Comparison of ENCODE assay signal across 8 mouse cellular contexts in genomic region chr5:147076799-147077165, GRCm38 (mm10). TPM values are rescaled to one million over a fixed set of nuclear protein-coding genes. Genes with fewer than 3 reads are reported as not detected.
A peak's percentile ranks its signal among the peaks of the same experiment; 100 is the strongest.
DNase-seq lines count a peak whose midpoint lies in the region; ATAC-seq lines count a peak whose summit lies in the region.

Polr1d (plus strand) TSS chr5:147077050.

- 1% methylated on average over 17 of the region's 17 CpGs for WGBS in hindbrain, embryonic 14.5 days
- WGBS in liver, embryonic 16.5 days (ENCODE audit: insufficient replicate concordance): under 1% methylated on average over 17 of the region's 17 CpGs

- peak within 1 kb of the TSS; percentile 84 for H3K27ac ChIP-seq in hindbrain, embryonic 14.5 days
- peak within 1 kb of the TSS; percentile 88 for H3K27ac ChIP-seq in liver, embryonic 16.5 days (ENCODE audit: low read length)

- no peak; the same call in 1 of the 2 replicates for ATAC-seq in hindbrain, embryonic 14.5 days (ENCODE audit: low FRiP score)
- ATAC-seq in liver, embryonic 16.5 days (ENCODE audit: low read depth): peak; percentile 15

- H3K4me2 ChIP-seq in hindbrain, embryonic 14.5 days (replicated peaks): peak within 1 kb of the TSS; percentile 82
- H3K4me2 ChIP-seq in liver, embryonic 16.5 days (ENCODE audit: low read depth, low read length): peak within 1 kb of the TSS; percentile 80

- no peaks in the 10 kb centered on the region for H3K27me3 ChIP-seq in hindbrain, embryonic 14.5 days (ENCODE audit: control insufficient read depth, insufficient read depth, low read length)
- no peaks in the 10 kb centered on the region for H3K27me3 ChIP-seq in liver, embryonic 16.5 days (ENCODE audit: control insufficient read depth, insufficient read depth, low read depth, low read length)

- no peak for DNase-seq in heart, adult 18-20 months
- DNase-seq in heart, adult 11 months: no peak
- no peak for DNase-seq in adrenal gland, adult 2 months
- peak; percentile 45 for DNase-seq in forelimb bud, embryonic 11.5 days (ENCODE audit: low read depth, low spot score)
- DNase-seq in hindbrain, embryonic 14.5 days (ENCODE audit: low spot score): no peak
- DNase-seq in spleen, adult 12 weeks (ENCODE audit: low spot score): no peak
- DNase-seq in cerebellum, adult 11-12 months: no peak

- H3K36me3 ChIP-seq in hindbrain, embryonic 14.5 days (replicated peaks; ENCODE audit: control insufficient read depth, insufficient read depth): peaks cover 4% of the 10 kb centered on the region; the same call in 1 of the 2 replicates
- H3K36me3 ChIP-seq in liver, embryonic 16.5 days (ENCODE audit: control insufficient read depth, insufficient read depth): no peaks in the 10 kb centered on the region

- peak within 1 kb of the TSS; percentile 76 for H3K9ac ChIP-seq in hindbrain, embryonic 14.5 days
- H3K9ac ChIP-seq in liver, embryonic 16.5 days (ENCODE audit: low read depth, low read length): peak within 1 kb of the TSS; percentile 88

- no peaks in the 10 kb centered on the region for H3K9me3 ChIP-seq in hindbrain, embryonic 14.5 days (ENCODE audit: control insufficient read depth, low read length)
- H3K9me3 ChIP-seq in liver, embryonic 16.5 days (replicated peaks; ENCODE audit: control insufficient read depth, low read length): no peaks in the 10 kb centered on the region

- peak within 1 kb of the TSS; percentile 65 for H3K4me3 ChIP-seq in hindbrain, embryonic 14.5 days (replicated peaks; ENCODE audit: low read length)
- H3K4me3 ChIP-seq in liver, embryonic 16.5 days (ENCODE audit: low read depth, low read length): peak within 1 kb of the TSS; percentile 89

- H3K4me1 ChIP-seq in hindbrain, embryonic 14.5 days (replicated peaks; ENCODE audit: control insufficient read depth, insufficient read depth, low read length): peaks cover 14% of the 10 kb centered on the region
- peaks cover 34% of the 10 kb centered on the region for H3K4me1 ChIP-seq in liver, embryonic 16.5 days (ENCODE audit: control insufficient read depth, low read depth, low read length)

RNA-seq across cellular contexts. Expression of gene Polr1d, which starts in this region (rescaled TPM):
- 10 to 100 TPM; 71.6 to 78.8 TPM for total RNA-seq in heart, adult 18-20 months (2021)
- 100 to 1,000 TPM; 111 to 124 TPM for total RNA-seq in adrenal gland, adult 2 months (2021)
- polyA plus RNA-seq in adrenal gland, adult 2 months (2012; rRNA removed): 42.9 and 45.9 TPM in 2 replicates
- polyA plus RNA-seq in hindbrain, embryonic 14.5 days (2014; fragmentation: Nextera tagmentation; extraction: Ambion mirVana): 109 and 113 TPM in 2 replicates
- 54.4 and 56.9 TPM in 2 replicates for polyA plus RNA-seq in liver, embryonic 16.5 days (2015; fragmentation: Nextera tagmentation; extraction: Ambion mirVana)
